Comparison of ENCODE assay signal across 8 mouse cellular contexts in the genomic region with DNA sequence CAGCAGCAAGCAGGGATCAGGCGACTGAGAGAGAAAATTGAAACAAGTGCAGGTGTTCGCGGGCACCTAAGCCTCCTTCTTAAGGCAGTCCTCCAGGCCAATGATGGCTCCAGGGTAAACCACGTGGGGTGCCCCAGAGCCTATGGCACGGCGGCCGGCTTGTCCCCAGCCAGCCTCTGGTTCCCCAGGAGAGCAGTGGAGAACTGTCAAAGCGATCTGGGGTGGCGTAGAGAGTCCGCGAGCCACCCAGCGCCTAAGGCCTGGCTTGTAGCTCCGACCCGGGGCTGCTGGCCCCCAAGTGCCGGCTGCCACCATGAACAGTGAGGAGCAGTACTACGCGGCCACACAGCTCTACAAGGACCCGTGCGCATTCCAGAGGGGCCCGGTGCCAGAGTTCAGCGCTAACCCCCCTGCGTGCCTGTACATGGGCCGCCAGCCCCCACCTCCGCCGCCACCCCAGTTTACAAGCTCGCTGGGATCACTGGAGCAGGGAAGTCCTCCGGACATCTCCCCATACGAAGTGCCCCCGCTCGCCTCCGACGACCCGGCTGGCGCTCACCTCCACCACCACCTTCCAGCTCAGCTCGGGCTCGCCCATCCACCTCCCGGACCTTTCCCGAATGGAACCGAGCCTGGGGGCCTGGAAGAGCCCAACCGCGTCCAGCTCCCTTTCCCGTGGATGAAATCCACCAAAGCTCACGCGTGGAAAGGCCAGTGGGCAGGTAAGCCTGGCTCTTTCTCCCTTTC. TPM values are rescaled to one million over a fixed set of nuclear protein-coding genes. Genes with fewer than 3 reads are reported as not detected.
A peak's percentile ranks its signal among the peaks of the same experiment; 100 is the strongest.
DNase-seq lines count a peak whose midpoint lies in the region; ATAC-seq and TF ChIP-seq lines count a peak whose summit lies in the region.
"Had no signal": no experiment of that assay in that cellular context is flagged by ENCODE, and none has a peak within 500 bp of the region (broad histone marks: within the 10 kb centered on the region; RNA-seq: fewer than 3 reads in every experiment).

A gene (plus strand): TSS at position 34 of the 747 bp plus-strand sequence.

- no peaks in the 10 kb centered on the region for H3K9me3 ChIP-seq in hindbrain, embryonic 15.5 days
- H3K9me3 ChIP-seq in hindbrain, embryonic 13.5 days: no peaks in the 10 kb centered on the region
- no peaks in the 10 kb centered on the region for H3K9me3 ChIP-seq in ES-Bruce4 (replicated peaks; ENCODE audit: control insufficient read depth, insufficient read depth, low read length, poor library complexity, severe bottlenecking)
- H3K9me3 ChIP-seq in liver, embryonic 13.5 days (replicated peaks): no peaks in the 10 kb centered on the region

- no peak for TF ChIP-seq POLR2A in ES-Bruce4 (IDR thresholded peaks at IDR 0.05; ENCODE audit: insufficient read depth, low read length)

- under 1% methylated on average over 43 of the region's 44 CpGs for WGBS in hindbrain, embryonic 15.5 days
- under 1% methylated on average over 44 of the region's 44 CpGs for WGBS in hindbrain, embryonic 13.5 days
- WGBS in liver, embryonic 13.5 days (ENCODE audit: insufficient replicate concordance): 3% methylated on average over 44 of the region's 44 CpGs

- H3K36me3 ChIP-seq in hindbrain, embryonic 15.5 days: no peaks in the 10 kb centered on the region
- no peaks in the 10 kb centered on the region for H3K36me3 ChIP-seq in hindbrain, embryonic 13.5 days
- no peaks in the 10 kb centered on the region for H3K36me3 ChIP-seq in ES-Bruce4 (ENCODE audit: control insufficient read depth, insufficient read depth, low read length, poor library complexity, severe bottlenecking)
- no peaks in the 10 kb centered on the region for H3K36me3 ChIP-seq in liver, embryonic 13.5 days

- 0 out of 2 replicates have a peak, but pooled peaks have one; percentile 34 for ATAC-seq in hindbrain, embryonic 15.5 days (ENCODE audit: low FRiP score, low read depth)
- ATAC-seq in hindbrain, embryonic 13.5 days (ENCODE audit: low FRiP score): no peak
- ATAC-seq in liver, embryonic 13.5 days (ENCODE audit: low read depth): peak; percentile 53

- H3K4me1 ChIP-seq in hindbrain, embryonic 15.5 days (replicated peaks): no peaks in the 10 kb centered on the region
- 0 out of 2 replicates have a peak, but pooled peaks cover 5% of the 10 kb centered on the region for H3K4me1 ChIP-seq in hindbrain, embryonic 13.5 days (replicated peaks)
- H3K4me1 ChIP-seq in ES-Bruce4 (ENCODE audit: control insufficient read depth, insufficient read depth, low read length): no peaks in the 10 kb centered on the region
- peaks cover 4% of the 10 kb centered on the region; the same call in 1 of the 2 replicates for H3K4me1 ChIP-seq in liver, embryonic 13.5 days (replicated peaks)

- DNase-seq in embryo, embryonic 10 days (ENCODE audit: low spot score): peak; percentile 64
- DNase-seq in liver, embryonic 13.5 days: no peak
- DNase-seq in ovary, adult 18-20 months (ENCODE audit: low spot score): no peak
- no peak for DNase-seq in ovary, postnatal 36 days (ENCODE audit: low spot score)
- DNase-seq: cerebellum, postnatal 14 days had no signal

- H3K27ac ChIP-seq in hindbrain, embryonic 15.5 days (replicated peaks): no peak within 1 kb of the TSS
- no peak within 1 kb of the TSS for H3K27ac ChIP-seq in hindbrain, embryonic 13.5 days
- H3K27ac ChIP-seq in ES-Bruce4 (ENCODE audit: insufficient read depth, low read length): no peak within 1 kb of the TSS
- no peak within 1 kb of the TSS for H3K27ac ChIP-seq in liver, embryonic 13.5 days

- H3K4me3 ChIP-seq in hindbrain, embryonic 15.5 days: no peak within 1 kb of the TSS
- no peak within 1 kb of the TSS for H3K4me3 ChIP-seq in hindbrain, embryonic 13.5 days
- H3K4me3 ChIP-seq in ES-Bruce4 (ENCODE audit: low read depth, low read length): peak within 1 kb of the TSS; percentile 34
- H3K4me3 ChIP-seq in liver, embryonic 13.5 days (replicated peaks): peak within 1 kb of the TSS; percentile 21

- TF ChIP-seq EP300 in ES-Bruce4 (IDR thresholded peaks at IDR 0.05; ENCODE audit: insufficient read depth, low read depth, low read length): no peak

- H3K27me3 ChIP-seq in hindbrain, embryonic 15.5 days: peaks cover 94% of the 10 kb centered on the region
- H3K27me3 ChIP-seq in hindbrain, embryonic 13.5 days: peaks cover 97% of the 10 kb centered on the region
- H3K27me3 ChIP-seq in ES-Bruce4 (ENCODE audit: control insufficient read depth, insufficient read depth, low read length, poor library complexity, severe bottlenecking): peaks cover 17% of the 10 kb centered on the region
- peaks cover 99% of the 10 kb centered on the region for H3K27me3 ChIP-seq in liver, embryonic 13.5 days

- H3K9ac ChIP-seq in hindbrain, embryonic 15.5 days: no peak within 1 kb of the TSS
- H3K9ac ChIP-seq in hindbrain, embryonic 13.5 days: no peak within 1 kb of the TSS
- H3K9ac ChIP-seq in ES-Bruce4 (ENCODE audit: low read depth, poor library complexity, severe bottlenecking): 0 out of 2 replicates have a peak within 1 kb of the TSS, but pooled peaks have one; percentile 19
- no peak within 1 kb of the TSS for H3K9ac ChIP-seq in liver, embryonic 13.5 days

- TF ChIP-seq CTCF in ES-Bruce4 (IDR thresholded peaks at IDR 0.05; ENCODE audit: low read depth, low read length): no peak

- H3K4me2 ChIP-seq in hindbrain, embryonic 15.5 days: no peak within 1 kb of the TSS
- no peak within 1 kb of the TSS for H3K4me2 ChIP-seq in hindbrain, embryonic 13.5 days
- peak within 1 kb of the TSS; percentile 17 for H3K4me2 ChIP-seq in liver, embryonic 13.5 days

RNA-seq across cellular contexts. Expression of the gene that starts here (rescaled TPM):
- polyA plus RNA-seq in hindbrain, embryonic 15.5 days (2015; fragmentation: Nextera tagmentation; extraction: Ambion mirVana): not detected in 2 replicates
- not detected in 2 replicates for polyA plus RNA-seq in hindbrain, embryonic 13.5 days (2015; fragmentation: Nextera tagmentation; extraction: Ambion mirVana)
- polyA plus RNA-seq in ES-Bruce4 (2011; ENCODE audit: insufficient read depth, insufficient read length, low read depth, missing spikeins): not detected in 2 replicates
- 0.16 TPM in 1 of 2 replicates, not detected in the other for polyA plus RNA-seq in liver, embryonic 13.5 days (2015; fragmentation: Nextera tagmentation; extraction: Ambion mirVana)

Comparison
In these comparisons a context has a peak if more than half of its experiments do, and no peak if none do; other contexts are left out.
1. Peak in ATAC-seq in hindbrain, embryonic 15.5 days; RNA of the gene not detected or under 1 TPM.
2. Peak in ATAC-seq, H3K4me3 ChIP-seq and H3K4me2 ChIP-seq in liver, embryonic 13.5 days; RNA of the gene not detected or under 1 TPM.